ENCODE assay signal across 8 mouse cellular contexts in genomic region chr17:25497013-25497412, GRCm38 (mm10). TPM values are rescaled to one million over a fixed set of nuclear protein-coding genes. Genes with fewer than 3 reads are reported as not detected.
DNase-seq lines count a peak whose midpoint lies in the region; ATAC-seq lines count a peak whose summit lies in the region.

Gene Sstr5 (minus strand): TSS chr17:25497288.

- H3K27me3 ChIP-seq in heart, embryonic 12.5 days (replicated peaks): peaks cover 64% of the 10 kb centered on the region
- peaks cover 19% of the 10 kb centered on the region for H3K27me3 ChIP-seq in hindbrain, embryonic 11.5 days (ENCODE audit: control insufficient read depth, insufficient read depth, low read length)

- no peaks in the 10 kb centered on the region for H3K9me3 ChIP-seq in heart, embryonic 12.5 days (replicated peaks)
- H3K9me3 ChIP-seq in hindbrain, embryonic 11.5 days (ENCODE audit: control insufficient read depth, low read length): no peaks in the 10 kb centered on the region

- H3K4me1 ChIP-seq in heart, embryonic 12.5 days (replicated peaks): peaks cover 11% of the 10 kb centered on the region
- H3K4me1 ChIP-seq in hindbrain, embryonic 11.5 days (replicated peaks; ENCODE audit: control insufficient read depth, insufficient read depth, low read length): peaks cover 7% of the 10 kb centered on the region

- no peak for DNase-seq in heart, postnatal 25 days (ENCODE audit: low spot score)
- DNase-seq in adrenal gland, postnatal 10 days: peak; percentile 41
- peak; percentile 68 for DNase-seq in hindbrain, embryonic 11.5 days (ENCODE audit: low spot score)
- peak; percentile 7 for DNase-seq in lung, postnatal 36 days
- no peak for DNase-seq in frontal cortex, adult 2 months (ENCODE audit: extremely low spot score in 1 of 2, low spot score in 1 of 2)
- DNase-seq in cerebellum, adult 9-10 months: no peak
- DNase-seq in thymus, adult 18-20 months: no peak

- intact Hi-C loops in heart, postnatal 25 days (cut with DNase I): no loop called here

- under 1% methylated on average over 20 of the region's 28 CpGs for WGBS in heart, embryonic 12.5 days
- WGBS in hindbrain, embryonic 11.5 days: 2% methylated on average over 19 of the region's 28 CpGs

- peak within 1 kb of the TSS; percentile 36 for H3K4me3 ChIP-seq in heart, embryonic 12.5 days
- peak within 1 kb of the TSS; percentile 28 for H3K4me3 ChIP-seq in hindbrain, embryonic 11.5 days (ENCODE audit: low read depth, low read length)

- H3K4me2 ChIP-seq in heart, embryonic 12.5 days: peak within 1 kb of the TSS; percentile 71
- peak within 1 kb of the TSS; percentile 58 for H3K4me2 ChIP-seq in hindbrain, embryonic 11.5 days (replicated peaks; ENCODE audit: low read depth, low read length)

- no peaks in the 10 kb centered on the region for H3K36me3 ChIP-seq in heart, embryonic 12.5 days
- no peaks in the 10 kb centered on the region for H3K36me3 ChIP-seq in hindbrain, embryonic 11.5 days (ENCODE audit: control insufficient read depth, insufficient read depth, low read length)

- peak within 1 kb of the TSS; percentile 49 for H3K9ac ChIP-seq in heart, embryonic 12.5 days
- H3K9ac ChIP-seq in hindbrain, embryonic 11.5 days (ENCODE audit: low read depth, low read length): no peak within 1 kb of the TSS

- 0 out of 2 replicates have a peak, but pooled peaks have one; percentile 15 for ATAC-seq in heart, embryonic 12.5 days (ENCODE audit: insufficient number of reproducible peaks, low FRiP score)
- ATAC-seq in hindbrain, embryonic 11.5 days (ENCODE audit: low FRiP score): no peak

- no peak within 1 kb of the TSS for H3K27ac ChIP-seq in heart, embryonic 12.5 days (ENCODE audit: poor library complexity, severe bottlenecking)
- no peak within 1 kb of the TSS for H3K27ac ChIP-seq in hindbrain, embryonic 11.5 days (ENCODE audit: low read depth, low read length)

RNA-seq across cellular contexts. Expression of gene Sstr5, which starts in this region (rescaled TPM):
- polyA plus RNA-seq in heart, embryonic 12.5 days (2016; fragmentation: Nextera tagmentation; extraction: Ambion mirVana): 0.63 and 0.67 TPM in 2 replicates
- not detected for total RNA-seq in heart, postnatal 25 days (2021)
- under 1 TPM in 1 of 2 experiments, not detected in 1; 0.15 TPM for total RNA-seq in adrenal gland, postnatal 10 days (2021)
- 0.07 and 0.12 TPM in 2 replicates for polyA plus RNA-seq in hindbrain, embryonic 11.5 days (2014; fragmentation: Nextera tagmentation; extraction: Ambion mirVana)
- 0.08 and 0.11 TPM in 2 replicates for polyA plus RNA-seq in frontal cortex, adult 2 months (2012; rRNA removed)

Comparison
In these comparisons a context has a peak if more than half of its experiments do, and no peak if none do; other contexts are left out.
1. Peak in ATAC-seq, H3K4me3 ChIP-seq, H3K9ac ChIP-seq and H3K4me2 ChIP-seq in heart, embryonic 12.5 days; RNA of the gene not detected or under 1 TPM.
2. Peak in DNase-seq in adrenal gland, postnatal 10 days; RNA of the gene not detected or under 1 TPM.
3. Peak in DNase-seq, H3K4me3 ChIP-seq and H3K4me2 ChIP-seq in hindbrain, embryonic 11.5 days; RNA of the gene not detected or under 1 TPM.